Mouse (Mus musculus) spleen, adult 2 months (tissue): Measurements from ENCODE around the gene Tmem223. TPM values are rescaled to one million over a fixed set of nuclear protein-coding genes. Genes with fewer than 3 reads are reported as not detected.

Experiments
- DNase-seq, 2 experiments: peaks; one replicate each; pipeline versions ENCODE4 v3.0.0 to v3.0.0-alpha.2; 2012 to 2021; ENCODE audit warnings: low spot score in 2 of 2, low read depth in 1 of 2
- H3K27ac ChIP-seq: fragments of 200-500 bp; 2 replicates; pipeline ENCODE4 v1.5.1; 2012; ENCODE audit warnings: low read length, inconsistent platforms; ENCODE audit not compliant: insufficient read depth
- H3K27me3 ChIP-seq: fragments of 200-500 bp; 2 replicates; pipeline ENCODE4 v1.6.1; 2012; ENCODE audit warnings: mild to moderate bottlenecking, moderate library complexity, low read length, inconsistent platforms; ENCODE audit not compliant: control insufficient read depth, insufficient read depth
- H3K36me3 ChIP-seq: fragments of 200-500 bp; 2 replicates; pipeline ENCODE4 v1.6.1; 2012; ENCODE audit warnings: mild to moderate bottlenecking, low read length, inconsistent platforms; ENCODE audit not compliant: control insufficient read depth, insufficient read depth
- H3K4me1 ChIP-seq: fragments of 200-500 bp; 2 replicates; pipeline ENCODE4 v1.6.1; 2011; ENCODE audit warnings: inconsistent platforms; ENCODE audit not compliant: control insufficient read depth, insufficient read depth, insufficient read length
- H3K4me3 ChIP-seq: fragments of 200-500 bp; 2 replicates; pipeline ENCODE4 v1.5.1; 2011; ENCODE audit warnings: mild to moderate bottlenecking, inconsistent platforms; ENCODE audit not compliant: insufficient read depth, insufficient read length; ENCODE audit errors: extremely low read depth
- CTCF ChIP-seq: fragments of 200-500 bp; IDR thresholded peaks from 2 replicates; pipeline ENCODE4 v1.5.1; 2011; ENCODE audit warnings: mild to moderate bottlenecking, inconsistent platforms; ENCODE audit not compliant: insufficient read depth, insufficient read length, insufficient replicate concordance; ENCODE audit errors: extremely low read depth
- POLR2A ChIP-seq: fragments of 200-500 bp; IDR thresholded peaks from 2 replicates; pipeline ENCODE4 v1.6.1; 2011; ENCODE audit warnings: low read depth, low read length, inconsistent platforms
- WGBS: fragments of 180-500 bp; shearing (Covaris S2); methylation state at CpG from one replicate; pipeline ENCODE4 v1.1.7; 2018; 5-methylcytosine and 5-hydroxymethylcytosine counted together
- polyA plus RNA-seq: library from polyadenylated mRNA; depleted of rRNA; stranded (reverse); fragments of >200 nt; gene quantifications from 2 replicates; pipeline ENCODE4 v1.2.3, GENCODE M21; 2012

Gene Tmem223
- polyA plus RNA-seq, 1 experiment: 86.1 TPM

DNA sequence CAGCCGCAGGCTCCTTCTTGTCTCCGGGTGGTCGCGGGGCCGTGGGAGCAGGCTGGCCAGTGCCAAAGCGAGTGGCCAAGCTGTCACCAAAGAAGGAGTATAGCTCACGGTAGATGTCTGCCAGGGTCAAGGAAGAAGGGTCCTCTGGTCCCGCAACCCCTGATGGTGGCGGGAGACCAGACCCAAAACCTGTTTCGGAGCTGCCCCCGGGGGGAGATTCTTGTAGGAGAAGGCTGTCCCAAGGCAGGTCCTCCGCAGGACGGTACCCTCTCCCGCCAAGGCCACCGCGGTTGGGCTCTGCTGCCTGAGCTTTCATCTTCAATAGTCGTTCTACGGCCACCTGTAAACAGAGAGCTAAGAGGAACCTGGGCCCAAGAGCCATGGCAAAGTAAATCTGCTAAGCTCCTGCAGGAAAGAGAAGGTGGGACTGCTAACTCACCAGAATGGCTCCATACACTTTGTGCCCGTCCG is 4.2 kb downstream of the Tmem223 start:
- peak in 1 of 2 experiments; percentile 25 for DNase-seq
- H3K4me1 ChIP-seq: peaks cover 11% of the 10 kb centered on the region; the same call in 1 of the 2 replicates
- H3K36me3 ChIP-seq: peaks cover 3% of the 10 kb centered on the region
- H3K4me3 ChIP-seq: peak overlapping the region; percentile 94
- no peaks in the 10 kb centered on the region for H3K27me3 ChIP-seq
- H3K27ac ChIP-seq: peak overlapping the region; percentile 99
- TF ChIP-seq POLR2A: no peak
- TF ChIP-seq CTCF: no peak
- WGBS: 3% methylated on average over 20 of the region's 20 CpGs

DNA sequence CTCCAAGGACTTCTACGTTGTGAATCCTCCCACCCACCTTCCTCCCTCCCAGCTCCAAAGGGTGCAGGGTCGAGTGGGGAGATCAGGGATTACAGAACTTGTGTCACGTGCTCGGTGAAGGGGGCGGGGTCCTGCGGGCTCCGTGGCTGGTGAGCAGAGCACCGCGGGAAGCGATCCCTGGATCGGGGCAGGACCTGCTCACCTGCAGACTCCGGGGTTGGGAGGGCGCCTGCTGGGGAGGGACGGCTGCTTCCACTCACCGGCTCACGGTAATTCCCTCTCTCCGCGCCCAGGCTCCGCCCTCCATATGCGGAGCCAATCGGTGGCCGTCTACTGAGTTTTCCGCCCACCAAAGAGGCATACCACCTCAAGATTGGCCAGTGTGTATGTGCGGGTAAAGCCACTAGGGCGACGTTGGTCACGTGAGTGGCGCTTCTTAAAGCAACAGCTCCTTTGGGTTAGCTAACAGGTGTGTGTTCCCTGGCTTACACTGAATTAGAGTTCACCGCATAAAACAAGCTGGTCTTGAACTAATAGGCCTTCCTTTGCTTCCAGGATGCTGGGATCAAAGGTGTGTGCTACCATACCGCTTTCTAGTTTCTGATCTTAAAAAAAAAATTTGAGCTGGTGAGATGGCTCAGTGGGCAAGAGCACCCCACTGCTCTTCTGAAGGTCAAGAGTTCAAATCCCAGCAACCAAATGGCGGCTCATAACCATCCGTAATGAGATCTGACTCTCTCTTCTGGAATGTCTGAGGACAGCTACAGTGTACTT is 15.4 kb downstream of the Tmem223 start, which contains the start of gene Taf6l:
Taf6l (minus strand) TSS at position 410 of the 774 bp plus-strand sequence.
- H3K4me1 ChIP-seq: peaks cover 4% of the 10 kb centered on the region; the same call in 1 of the 2 replicates
- peak within 1 kb of the TSS; percentile 51 for H3K27ac ChIP-seq
- H3K36me3 ChIP-seq: peaks cover 5% of the 10 kb centered on the region; the same call in 1 of the 2 replicates
- peak within 1 kb of the TSS; percentile 78 for H3K4me3 ChIP-seq
- 2% methylated on average over 32 of the region's 32 CpGs for WGBS
- TF ChIP-seq POLR2A (no peak; the same call in 1 of the 2 replicates), CTCF (no peak)
- peak; percentile 91 to 95 for DNase-seq
- no peaks in the 10 kb centered on the region for H3K27me3 ChIP-seq

DNA sequence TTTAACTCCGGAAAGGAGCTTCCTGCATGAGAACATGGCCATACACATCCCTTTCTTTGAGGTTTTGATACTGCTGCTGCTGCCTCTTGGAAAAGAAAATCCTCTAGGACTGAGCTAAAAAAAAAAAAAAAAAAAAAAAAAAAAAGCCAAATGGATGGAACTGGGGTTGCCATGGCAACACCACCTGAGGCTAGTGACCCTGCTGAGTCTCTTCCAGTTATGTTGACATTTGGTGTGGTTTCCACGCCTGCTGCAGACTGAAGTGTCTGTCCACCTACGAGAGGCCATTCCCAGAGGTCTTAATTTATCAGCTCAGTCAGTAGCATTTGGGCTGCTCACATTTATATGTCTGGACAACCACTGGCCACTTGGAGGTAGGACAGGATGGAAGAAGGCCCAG is 17.7 kb downstream of the Tmem223 start:
- H3K27ac ChIP-seq: no peak overlapping the region
- H3K27me3 ChIP-seq: no peaks in the 10 kb centered on the region
- peaks cover 6% of the 10 kb centered on the region for H3K36me3 ChIP-seq
- peaks cover 4% of the 10 kb centered on the region; the same call in 1 of the 2 replicates for H3K4me1 ChIP-seq
- H3K4me3 ChIP-seq: no peak overlapping the region
- 87% methylated on average over 3 of the region's 3 CpGs for WGBS
- no peak for DNase-seq
- no peak for TF ChIP-seq CTCF
- TF ChIP-seq POLR2A: no peak

DNA sequence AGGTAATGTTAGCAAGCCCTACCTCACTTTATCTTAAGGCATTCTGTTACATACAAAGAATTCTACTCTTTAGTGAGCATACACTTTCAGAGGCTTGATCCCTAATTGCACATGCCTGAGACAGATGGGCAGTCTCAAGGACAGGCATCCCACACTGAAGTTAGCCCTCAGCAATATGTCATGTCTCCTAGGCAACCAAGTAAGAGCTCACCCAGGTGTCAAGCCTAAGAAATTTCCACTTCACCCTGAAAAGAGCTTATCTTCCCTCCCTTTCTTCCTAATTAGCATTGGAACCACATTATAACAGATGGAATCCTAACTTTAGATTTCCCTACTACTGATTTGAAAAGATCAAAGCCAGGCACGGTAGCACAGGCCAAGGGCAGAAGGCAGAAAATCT is 18.4 kb downstream of the Tmem223 start:
- no peak for TF ChIP-seq POLR2A
- TF ChIP-seq CTCF: no peak
- Histone ChIP-seq H3K36me3 (peaks cover 12% of the 10 kb centered on the region), H3K27ac (no peak overlapping the region), H3K4me1 (peaks cover 4% of the 10 kb centered on the region; the same call in 1 of the 2 replicates), H3K27me3 (no peaks in the 10 kb centered on the region), H3K4me3 (no peak overlapping the region)
- no peak for DNase-seq
- WGBS: 71% methylated on average over 1 of the region's 1 CpGs

DNA sequence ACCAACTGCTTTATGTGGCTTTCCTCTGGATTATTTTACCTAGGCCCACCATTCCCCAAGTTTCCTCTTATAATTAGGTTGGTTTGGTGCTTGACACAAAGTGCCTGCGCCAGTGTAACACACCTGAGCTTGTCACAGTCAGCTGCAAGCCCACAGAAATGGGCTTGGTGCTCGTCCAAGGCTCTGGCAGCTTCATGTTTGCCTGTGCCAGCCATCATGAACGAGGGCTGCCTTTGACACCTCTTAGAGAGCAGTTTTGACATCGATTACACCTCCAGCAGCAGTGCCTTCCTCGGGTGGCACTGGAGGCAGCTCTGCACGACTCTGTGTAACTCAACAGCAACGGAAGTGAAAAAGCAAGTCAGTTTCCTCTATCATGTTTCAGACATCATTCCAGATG is 19.4 kb downstream of the Tmem223 start:
- Histone ChIP-seq H3K27me3 (no peaks in the 10 kb centered on the region), H3K27ac (no peak overlapping the region), H3K4me3 (no peak overlapping the region), H3K36me3 (peaks cover 16% of the 10 kb centered on the region), H3K4me1 (peaks cover 4% of the 10 kb centered on the region; the same call in 1 of the 2 replicates)
- DNase-seq: no peak
- 78% methylated on average over 7 of the region's 7 CpGs for WGBS
- TF ChIP-seq CTCF: no peak
- no peak for TF ChIP-seq POLR2A

DNA sequence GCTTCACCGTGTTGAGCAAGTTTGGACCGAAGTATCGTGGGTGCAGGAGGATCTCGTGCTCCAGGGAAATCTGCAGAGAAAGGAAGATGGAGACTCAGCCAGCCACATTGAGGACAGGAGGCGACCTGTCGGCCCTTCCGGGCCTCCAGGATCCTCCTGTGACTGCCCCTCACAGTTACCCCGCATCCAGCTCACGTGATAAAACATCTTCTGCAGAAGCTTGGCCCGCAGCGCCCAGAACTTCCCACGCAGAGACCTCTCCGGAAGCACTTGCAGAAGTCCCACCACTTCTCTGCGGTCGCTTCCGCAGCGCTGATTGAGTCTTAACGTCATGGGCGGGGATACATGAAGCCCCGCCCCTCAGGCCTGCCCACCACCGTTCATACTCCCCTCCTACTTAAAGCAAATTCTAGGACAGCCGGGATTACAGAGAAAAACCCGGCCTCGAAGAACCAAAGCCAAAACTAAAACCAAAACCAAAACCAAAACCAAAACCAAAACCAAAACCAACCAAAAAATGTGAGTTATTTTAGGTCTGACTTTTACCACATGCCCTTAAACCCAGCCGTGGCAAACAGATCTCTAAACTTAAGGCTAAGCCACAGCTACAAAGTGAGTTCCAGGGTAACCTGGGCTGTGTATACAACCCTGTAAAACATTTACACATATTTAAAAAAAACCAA is 27.6 kb downstream of the Tmem223 start, which contains the start of gene Polr2g:
Polr2g (minus strand) TSS at position 314 of the 683 bp plus-strand sequence.
- peak within 1 kb of the TSS; percentile 75 for H3K27ac ChIP-seq
- peak; percentile 60 for TF ChIP-seq POLR2A
- no peak for TF ChIP-seq CTCF
- peaks cover 2% of the 10 kb centered on the region; the same call in 1 of the 2 replicates for H3K4me1 ChIP-seq
- peak; percentile 83 to 87 for DNase-seq
- H3K36me3 ChIP-seq: peaks cover 17% of the 10 kb centered on the region
- H3K27me3 ChIP-seq: no peaks in the 10 kb centered on the region
- H3K4me3 ChIP-seq: peak within 1 kb of the TSS; percentile 77
- WGBS: under 1% methylated on average over 25 of the region's 25 CpGs
